Mouse (Mus musculus): ENCODE results near the gene Gm42791.

The Gm42791 gene

GRCm38 (mm10) chr5:148867171-148867570 lies 127.8 kb downstream of the Gm42791 start:
- no peak for DNase-seq

GRCm38 (mm10) chr5:148866571-148866970 lies 128.4 kb downstream of the Gm42791 start:
- no peak for DNase-seq

GRCm38 (mm10) chr5:148863409-148863808 lies 131.5 kb downstream of the Gm42791 start:
- DNase-seq = no peak

GRCm38 (mm10) chr5:148862853-148863252 lies 132.1 kb downstream of the Gm42791 start:
- DNase-seq = no peak

DNA sequence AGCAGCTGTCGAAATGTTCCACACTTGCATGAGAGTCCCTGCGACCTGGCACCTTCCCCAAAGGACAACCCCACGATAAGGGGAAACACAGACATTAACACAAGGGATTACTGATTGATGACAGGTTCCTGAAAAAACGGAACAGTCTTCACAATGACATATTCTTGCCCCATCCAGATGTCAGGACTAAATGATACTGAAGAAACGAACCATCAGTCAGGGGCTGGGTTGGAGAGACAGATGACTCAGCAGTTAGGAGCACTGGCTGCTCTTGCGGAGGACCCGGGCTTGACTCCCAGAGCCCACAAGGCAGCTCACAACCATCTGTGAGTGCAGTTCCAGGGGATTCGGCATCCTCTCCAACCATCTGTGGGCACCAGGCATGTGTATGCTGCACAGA lies 132.8 kb downstream of the Gm42791 start:
- no peak for DNase-seq

- no peak for DNase-seq
Measured at GRCm38 (mm10) chr5:148857522-148857921, 137.4 kb downstream of the Gm42791 start.

- DNase-seq = no peak
Measured at GRCm38 (mm10) chr5:148855047-148855446, 139.9 kb downstream of the Gm42791 start.

GRCm38 (mm10) chr5:148854166-148854565 lies 140.8 kb downstream of the Gm42791 start:
- DNase-seq = no peak

DNA sequence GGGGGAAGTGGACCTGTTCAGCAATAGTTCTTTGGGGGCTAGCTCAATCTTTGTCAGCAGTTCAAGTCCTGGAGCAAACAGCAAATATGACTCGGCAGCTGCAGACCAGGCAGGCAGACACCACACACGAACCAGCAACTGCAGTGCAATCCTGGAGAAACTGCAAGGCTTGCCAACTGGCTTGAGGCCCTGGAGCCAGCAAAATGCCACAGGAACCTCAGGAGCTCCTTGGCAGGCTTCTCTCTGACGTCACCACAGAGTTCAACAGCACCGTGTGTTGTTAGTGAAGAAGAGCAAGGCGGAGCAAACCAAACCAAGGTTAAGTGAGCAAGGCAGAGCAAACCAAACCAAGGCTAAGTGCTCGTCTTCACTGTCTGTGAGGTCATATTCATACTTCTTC lies 145.4 kb downstream of the Gm42791 start:
- no peak for DNase-seq

GRCm38 (mm10) chr5:148847032-148847431 lies 147.9 kb downstream of the Gm42791 start:
- DNase-seq = no peak
